Mouse (Mus musculus): ENCODE data around the gene R3hdm4. TPM values are rescaled to one million over a fixed set of nuclear protein-coding genes. Genes with fewer than 3 reads are reported as not detected.
A peak's percentile ranks its signal among the peaks of the same experiment; 100 is the strongest.

The R3hdm4 gene
- 112 and 114 TPM in 2 replicates for polyA plus RNA-seq (2015; fragmentation: Nextera tagmentation; extraction: Ambion mirVana)

DNA sequence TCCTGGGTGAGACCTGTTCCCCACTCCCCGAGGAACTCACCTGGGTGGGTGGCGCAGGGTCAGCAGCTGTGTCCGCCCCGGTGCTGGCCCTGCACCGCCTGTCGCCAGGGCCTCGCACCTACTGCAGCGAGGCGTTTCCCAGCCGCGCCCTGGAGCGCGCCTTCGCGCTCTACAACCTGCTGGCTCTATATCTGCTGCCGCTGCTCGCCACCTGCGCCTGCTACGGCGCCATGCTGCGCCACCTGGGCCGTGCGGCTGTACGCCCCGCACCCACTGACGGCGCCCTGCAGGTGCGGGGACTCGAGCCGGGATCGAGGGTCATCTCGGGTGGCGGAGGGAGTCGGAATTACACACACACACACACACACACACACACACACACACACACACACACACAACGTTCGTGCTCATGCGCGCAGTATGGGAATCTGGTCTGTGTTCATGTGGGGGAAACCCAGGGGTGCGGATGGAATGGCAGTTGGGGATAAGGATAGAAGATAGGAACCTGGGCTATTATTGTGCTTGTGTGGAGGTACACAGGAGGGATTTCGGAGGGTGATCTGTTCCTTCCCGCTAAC lies at the start of gene R3hdm4:
TSS of gene R3hdm4 (minus strand) at position 251 of the 578 bp plus-strand sequence.
- Histone ChIP-seq H3K9ac (ENCODE audit: low read length) (peak within 1 kb of the TSS; percentile 67), H3K27me3 (ENCODE audit: control insufficient read depth, insufficient read depth, low read length) (peaks cover 57% of the 10 kb centered on the region), H3K36me3 (ENCODE audit: control insufficient read depth, insufficient read depth) (no peaks in the 10 kb centered on the region), H3K9me3 (replicated peaks; ENCODE audit: control insufficient read depth, low read length) (no peaks in the 10 kb centered on the region), H3K4me2 (ENCODE audit: low read depth, low read length) (peak within 1 kb of the TSS; percentile 65), H3K4me3 (ENCODE audit: low read length) (peak within 1 kb of the TSS; percentile 42), H3K27ac (ENCODE audit: low read length) (no peak within 1 kb of the TSS), H3K4me1 (ENCODE audit: control insufficient read depth, insufficient read depth, low read length) (peaks cover 32% of the 10 kb centered on the region)
- 6% methylated on average over 41 of the region's 41 CpGs for WGBS
- ATAC-seq (replicated peaks; ENCODE audit: extremely low read depth, insufficient read depth, low FRiP score) = no peak

DNA sequence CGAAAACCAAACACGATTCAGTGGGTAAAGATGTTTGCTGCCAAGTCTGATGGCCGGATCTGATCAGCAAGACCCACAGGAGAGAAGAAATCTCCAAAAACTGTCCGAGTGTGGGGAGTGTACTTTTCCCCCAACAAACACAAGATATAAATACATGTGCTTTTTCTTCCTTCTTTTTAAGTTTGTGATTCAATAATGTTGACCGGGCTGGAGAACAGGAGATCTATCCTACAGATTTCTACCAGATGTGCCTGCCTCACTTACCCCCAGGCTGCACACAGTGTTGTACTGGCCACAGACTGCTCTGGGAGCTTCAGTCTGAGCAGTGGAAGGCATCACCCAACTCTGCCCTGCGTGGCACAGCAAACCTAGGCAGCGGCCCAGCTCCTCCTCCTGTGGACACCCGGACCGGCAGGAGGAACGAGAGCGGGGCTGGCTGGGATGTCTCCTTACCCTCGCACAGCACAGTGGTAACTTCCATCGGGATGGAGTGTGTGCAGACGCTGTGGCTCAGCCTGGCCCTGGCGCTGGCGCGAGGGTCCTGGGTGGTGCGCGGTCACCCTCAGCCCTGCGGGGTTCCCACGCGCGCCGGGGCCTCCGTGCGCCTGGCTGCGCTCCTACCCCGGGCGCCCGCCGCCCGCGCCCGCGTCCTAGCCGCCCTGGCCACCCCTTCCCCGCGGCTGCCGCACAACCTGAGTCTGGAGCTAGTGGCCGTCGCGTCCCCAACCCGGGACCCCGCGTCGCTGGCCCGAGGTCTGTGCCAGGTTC lies 49.6 kb upstream of the R3hdm4 start, which contains the start of gene Grin3b:
TSS of gene Grin3b (plus strand) at position 301 of the 768 bp plus-strand sequence.
- Histone ChIP-seq H3K4me3 (ENCODE audit: low read length) (peak within 1 kb of the TSS; percentile 54), H3K9me3 (replicated peaks; ENCODE audit: control insufficient read depth, low read length) (no peaks in the 10 kb centered on the region), H3K36me3 (ENCODE audit: control insufficient read depth, insufficient read depth) (peaks cover 18% of the 10 kb centered on the region; the same call in 1 of the 2 replicates), H3K27ac (ENCODE audit: low read length) (no peak within 1 kb of the TSS), H3K4me1 (ENCODE audit: control insufficient read depth, insufficient read depth, low read length) (peaks cover 9% of the 10 kb centered on the region), H3K9ac (ENCODE audit: low read length) (peak within 1 kb of the TSS; percentile 65), H3K4me2 (ENCODE audit: low read depth, low read length) (peak within 1 kb of the TSS; percentile 74), H3K27me3 (ENCODE audit: control insufficient read depth, insufficient read depth, low read length) (peaks cover 23% of the 10 kb centered on the region)
- ATAC-seq (replicated peaks; ENCODE audit: extremely low read depth, insufficient read depth, low FRiP score) = no peak; the same call in 1 of the 2 replicates
- 8% methylated on average over 47 of the region's 47 CpGs for WGBS

DNA sequence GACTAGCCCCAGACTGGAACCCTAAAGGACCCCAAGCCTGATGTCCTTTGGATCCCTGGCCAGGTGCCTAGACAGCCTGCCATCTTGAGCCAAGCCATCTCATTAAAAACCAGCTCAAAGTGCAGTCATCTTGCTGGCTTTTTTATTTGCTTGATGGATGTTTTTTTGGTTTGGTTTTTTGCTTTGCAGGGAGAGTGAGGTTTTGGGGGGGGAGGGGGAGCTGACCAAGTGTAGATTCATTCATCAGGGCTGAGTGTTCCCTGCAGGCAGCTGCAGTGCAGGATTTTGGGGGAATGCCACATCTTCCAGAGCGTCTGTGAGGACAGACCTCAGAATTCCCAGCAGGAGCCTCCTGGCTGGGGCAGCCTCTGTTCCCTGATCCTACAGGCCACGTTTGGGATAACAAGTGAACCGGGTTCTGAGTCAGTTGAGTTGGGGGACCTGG lies 48.1 kb upstream of the R3hdm4 start:
- Histone ChIP-seq H3K4me3 (ENCODE audit: low read length) (no peak overlapping the region), H3K9ac (ENCODE audit: low read length) (no peak overlapping the region), H3K27me3 (ENCODE audit: control insufficient read depth, insufficient read depth, low read length) (peaks cover 23% of the 10 kb centered on the region), H3K27ac (ENCODE audit: low read length) (no peak overlapping the region), H3K4me2 (ENCODE audit: low read depth, low read length) (no peak overlapping the region), H3K36me3 (ENCODE audit: control insufficient read depth, insufficient read depth) (peaks cover 24% of the 10 kb centered on the region), H3K4me1 (ENCODE audit: control insufficient read depth, insufficient read depth, low read length) (peaks cover 9% of the 10 kb centered on the region), H3K9me3 (replicated peaks; ENCODE audit: control insufficient read depth, low read length) (no peaks in the 10 kb centered on the region)
- no peak for ATAC-seq (replicated peaks; ENCODE audit: extremely low read depth, insufficient read depth, low FRiP score)
- WGBS = 16% methylated on average over 3 of the region's 3 CpGs

DNA sequence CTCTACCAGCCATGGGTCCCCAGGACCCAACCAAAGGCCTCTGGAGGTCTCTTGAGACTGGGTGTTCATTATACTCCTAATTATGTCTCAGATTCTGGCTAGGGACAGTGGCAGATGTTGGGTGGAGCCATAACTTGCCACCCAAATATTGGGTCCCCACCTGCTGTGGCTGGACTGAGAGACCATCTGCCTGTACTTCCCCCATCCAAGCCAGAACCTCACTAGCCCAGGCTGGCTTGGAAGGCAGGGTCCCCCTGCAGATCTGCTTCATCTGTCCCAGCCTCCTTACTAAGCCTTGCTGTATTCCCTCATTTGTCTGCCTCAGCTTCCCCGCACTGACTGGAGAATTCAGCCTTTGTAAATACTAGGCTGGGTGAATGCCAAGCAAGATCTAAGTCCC lies 47.2 kb upstream of the R3hdm4 start:
- Histone ChIP-seq H3K27ac (ENCODE audit: low read length) (no peak overlapping the region), H3K36me3 (ENCODE audit: control insufficient read depth, insufficient read depth) (peaks cover 29% of the 10 kb centered on the region), H3K4me3 (ENCODE audit: low read length) (no peak overlapping the region), H3K27me3 (ENCODE audit: control insufficient read depth, insufficient read depth, low read length) (peaks cover 23% of the 10 kb centered on the region), H3K9ac (ENCODE audit: low read length) (no peak overlapping the region), H3K9me3 (replicated peaks; ENCODE audit: control insufficient read depth, low read length) (no peaks in the 10 kb centered on the region), H3K4me1 (ENCODE audit: control insufficient read depth, insufficient read depth, low read length) (peaks cover 9% of the 10 kb centered on the region), H3K4me2 (ENCODE audit: low read depth, low read length) (no peak overlapping the region)
- no peak for ATAC-seq (replicated peaks; ENCODE audit: extremely low read depth, insufficient read depth, low FRiP score)
- 73% methylated on average over 1 of the region's 1 CpGs for WGBS

DNA sequence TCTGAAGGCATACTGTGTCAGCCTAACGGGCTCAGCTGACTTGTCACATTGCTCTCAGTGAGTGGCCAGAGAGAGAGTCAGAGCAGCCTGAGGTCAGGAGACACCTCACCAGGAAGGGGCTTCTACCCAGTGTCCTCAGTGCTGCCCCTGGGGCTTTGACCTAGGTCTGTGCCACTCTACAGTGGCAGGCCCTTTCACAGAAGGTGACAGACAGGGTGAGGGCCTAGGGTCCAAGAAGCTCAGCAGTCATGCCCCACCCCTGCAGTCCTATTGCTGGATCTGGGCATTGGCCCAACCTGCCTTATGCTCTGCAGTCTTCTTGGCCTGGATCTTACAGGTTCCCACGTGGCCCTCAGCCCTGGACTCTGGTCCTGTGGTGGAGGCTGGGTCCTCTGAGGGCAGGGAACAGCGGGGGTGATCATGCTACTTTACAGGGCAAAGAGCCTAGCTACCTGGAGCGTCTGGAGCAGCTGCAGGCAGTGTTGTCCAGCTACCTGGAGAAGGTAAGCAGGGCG lies 45.9 kb upstream of the R3hdm4 start:
- 91% methylated on average over 5 of the region's 5 CpGs for WGBS

DNA sequence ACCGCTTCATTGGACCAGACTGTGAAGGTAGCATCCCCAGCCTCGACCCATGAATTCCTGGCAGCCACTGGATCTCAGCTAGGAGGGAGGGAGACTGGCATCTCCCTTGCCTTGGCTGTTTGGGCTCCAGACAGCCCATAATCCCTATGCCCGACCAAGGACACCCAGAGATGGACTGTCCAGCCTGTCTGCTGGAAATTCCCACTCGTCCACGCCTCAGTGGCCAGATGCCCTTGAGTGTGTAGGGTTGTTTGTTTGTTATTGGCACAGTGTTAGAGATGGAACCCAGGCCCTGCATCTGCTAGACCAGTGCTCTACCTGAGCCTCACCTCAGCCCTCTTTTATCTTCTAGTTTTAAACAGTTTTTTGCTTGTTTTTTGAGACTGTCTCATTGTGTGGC lies 44.3 kb upstream of the R3hdm4 start:
- Histone ChIP-seq H3K9me3 (replicated peaks; ENCODE audit: control insufficient read depth, low read length) (no peaks in the 10 kb centered on the region), H3K4me2 (ENCODE audit: low read depth, low read length) (no peak overlapping the region), H3K4me3 (ENCODE audit: low read length) (no peak overlapping the region), H3K4me1 (ENCODE audit: control insufficient read depth, insufficient read depth, low read length) (peaks cover 8% of the 10 kb centered on the region), H3K36me3 (ENCODE audit: control insufficient read depth, insufficient read depth) (peaks cover 41% of the 10 kb centered on the region), H3K27me3 (ENCODE audit: control insufficient read depth, insufficient read depth, low read length) (peaks cover 5% of the 10 kb centered on the region), H3K27ac (ENCODE audit: low read length) (no peak overlapping the region), H3K9ac (ENCODE audit: low read length) (no peak overlapping the region)
- ATAC-seq (replicated peaks; ENCODE audit: extremely low read depth, insufficient read depth, low FRiP score) = no peak
- WGBS = 85% methylated on average over 5 of the region's 5 CpGs

More for the DNA sequence above, 45.9 kb upstream of the R3hdm4 start:
- H3K27ac ChIP-seq (ENCODE audit: low read length) = no peak overlapping the region
- H3K36me3 ChIP-seq (ENCODE audit: control insufficient read depth, insufficient read depth) = peaks cover 36% of the 10 kb centered on the region
- peaks cover 9% of the 10 kb centered on the region for H3K4me1 ChIP-seq (ENCODE audit: control insufficient read depth, insufficient read depth, low read length)
- H3K4me3 ChIP-seq (ENCODE audit: low read length) = no peak overlapping the region
- no peak overlapping the region for H3K9ac ChIP-seq (ENCODE audit: low read length)
- no peak for ATAC-seq (replicated peaks; ENCODE audit: extremely low read depth, insufficient read depth, low FRiP score)
- peaks cover 20% of the 10 kb centered on the region for H3K27me3 ChIP-seq (ENCODE audit: control insufficient read depth, insufficient read depth, low read length)
- no peaks in the 10 kb centered on the region for H3K9me3 ChIP-seq (replicated peaks; ENCODE audit: control insufficient read depth, low read length)
- no peak overlapping the region for H3K4me2 ChIP-seq (ENCODE audit: low read depth, low read length)

DNA sequence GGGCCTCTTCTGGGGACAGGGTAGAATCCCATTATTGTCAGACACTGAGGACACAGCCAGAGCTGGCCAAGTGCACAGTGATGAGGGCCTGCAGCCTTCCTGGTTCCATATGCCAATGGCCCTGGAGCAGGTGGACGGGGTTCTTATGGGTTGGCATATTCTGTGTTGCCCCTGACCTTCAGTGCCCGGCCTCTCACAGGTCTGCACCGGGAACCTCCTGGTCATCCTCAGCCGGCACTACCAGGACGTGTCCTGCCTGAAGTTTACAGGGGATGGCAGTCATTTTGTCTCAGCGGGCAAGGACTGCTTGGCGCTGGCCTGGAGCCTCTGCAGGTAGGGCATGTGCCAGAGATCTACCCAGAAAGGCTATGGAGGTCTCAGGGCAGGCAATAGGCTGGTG lies 43.7 kb upstream of the R3hdm4 start:
- Histone ChIP-seq H3K36me3 (ENCODE audit: control insufficient read depth, insufficient read depth) (peaks cover 41% of the 10 kb centered on the region), H3K4me3 (ENCODE audit: low read length) (no peak overlapping the region), H3K27ac (ENCODE audit: low read length) (no peak overlapping the region), H3K9me3 (replicated peaks; ENCODE audit: control insufficient read depth, low read length) (no peaks in the 10 kb centered on the region), H3K4me1 (ENCODE audit: control insufficient read depth, insufficient read depth, low read length) (peaks cover 8% of the 10 kb centered on the region), H3K27me3 (ENCODE audit: control insufficient read depth, insufficient read depth, low read length) (peaks cover 3% of the 10 kb centered on the region; the same call in 1 of the 2 replicates), H3K9ac (ENCODE audit: low read length) (no peak overlapping the region), H3K4me2 (ENCODE audit: low read depth, low read length) (no peak overlapping the region)
- WGBS = 97% methylated on average over 7 of the region's 7 CpGs
- ATAC-seq (replicated peaks; ENCODE audit: extremely low read depth, insufficient read depth, low FRiP score) = no peak

DNA sequence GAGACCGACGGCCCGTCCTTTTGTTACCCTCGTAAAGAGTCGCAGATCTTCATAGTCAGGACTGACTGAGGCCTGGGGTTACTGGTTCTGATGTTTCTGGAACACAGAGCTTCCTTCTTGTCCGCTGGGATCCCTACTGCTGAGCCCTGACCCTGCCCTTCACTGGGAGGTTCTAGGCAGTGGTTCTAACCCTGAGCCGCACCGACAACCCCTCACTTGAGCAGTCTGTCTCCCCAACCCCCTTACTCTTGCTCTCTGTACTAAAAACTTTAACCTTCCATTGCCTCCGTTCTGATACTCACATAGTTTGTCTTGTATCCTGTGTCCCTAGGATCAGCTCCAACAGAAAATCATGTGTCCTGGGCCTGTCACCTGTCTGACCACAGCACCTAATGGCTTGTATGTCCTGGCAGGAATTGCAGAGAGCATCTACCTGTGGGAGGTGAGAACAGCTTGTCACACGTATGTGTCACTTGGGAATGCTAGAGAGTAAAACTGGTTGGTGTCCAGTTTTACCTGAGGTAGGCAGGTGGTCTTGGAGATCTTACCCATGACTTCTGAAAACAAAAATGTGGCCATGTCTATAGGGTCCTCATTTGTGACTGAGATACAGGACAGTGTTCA lies 39.8 kb upstream of the R3hdm4 start:
- 13% methylated on average over 10 of the region's 10 CpGs for WGBS
- Histone ChIP-seq H3K4me1 (ENCODE audit: control insufficient read depth, insufficient read depth, low read length) (peaks cover 8% of the 10 kb centered on the region), H3K9ac (ENCODE audit: low read length) (peak overlapping the region; percentile 77), H3K4me3 (ENCODE audit: low read length) (peak overlapping the region; percentile 78), H3K4me2 (ENCODE audit: low read depth, low read length) (peak overlapping the region; percentile 89), H3K27me3 (ENCODE audit: control insufficient read depth, insufficient read depth, low read length) (no peaks in the 10 kb centered on the region), H3K9me3 (replicated peaks; ENCODE audit: control insufficient read depth, low read length) (no peaks in the 10 kb centered on the region), H3K36me3 (ENCODE audit: control insufficient read depth, insufficient read depth) (peaks cover 28% of the 10 kb centered on the region), H3K27ac (ENCODE audit: low read length) (no peak overlapping the region)
- ATAC-seq (replicated peaks; ENCODE audit: extremely low read depth, insufficient read depth, low FRiP score) = no peak

All from heart, embryonic 16.5 days (tissue).